Mouse (Mus musculus): Measurements from ENCODE around the gene Cela2a. TPM values are rescaled to one million over a fixed set of nuclear protein-coding genes. Genes with fewer than 3 reads are reported as not detected.

Gene Cela2a
- polyA plus RNA-seq, 1 experiment, result not detected

- TF ChIP-seq POLR2A (IDR thresholded peaks at IDR 0.05; ENCODE audit: borderline replicate concordance, control insufficient read depth, low read depth, low read length), result peak; percentile 63; the same call in 1 of the 2 replicates
- TF ChIP-seq CTCF (IDR thresholded peaks at IDR 0.05; ENCODE audit: control insufficient read depth, insufficient read depth, low read length), result peak; percentile 20; the same call in 1 of the 2 replicates
- under 1% methylated on average over 79 of the region's 80 CpGs for WGBS
- Histone ChIP-seq H3K27ac (ENCODE audit: control insufficient read depth, insufficient read depth, low read depth, low read length, poor library complexity) (peak within 1 kb of the TSS; percentile 88), H3K4me3 (replicated peaks; ENCODE audit: control insufficient read depth, low read depth, low read length) (peak within 1 kb of the TSS; percentile 77), H3K4me1 (ENCODE audit: control insufficient read depth, insufficient read depth, low read length) (peaks cover 1% of the 10 kb centered on the region; the same call in 1 of the 2 replicates)
Observed at GRCm38 (mm10) chr4:141793282-141794151, 32.4 kb downstream of the Cela2a start, which contains the start of gene Casp9. Casp9 (plus strand) TSS chr4:141793612.

GRCm38 (mm10) chr4:141792554-141793281 is 33.2 kb downstream of the Cela2a start:
- Histone ChIP-seq H3K4me1 (ENCODE audit: control insufficient read depth, insufficient read depth, low read length) (peaks cover 1% of the 10 kb centered on the region; the same call in 1 of the 2 replicates), H3K4me3 (replicated peaks; ENCODE audit: control insufficient read depth, low read depth, low read length) (peak overlapping the region; percentile 77), H3K27ac (ENCODE audit: control insufficient read depth, insufficient read depth, low read depth, low read length, poor library complexity) (peak overlapping the region; percentile 88)
- WGBS, result 8% methylated on average over 10 of the region's 10 CpGs
- no peak for TF ChIP-seq CTCF (IDR thresholded peaks at IDR 0.05; ENCODE audit: control insufficient read depth, insufficient read depth, low read length)
- no peak for TF ChIP-seq POLR2A (IDR thresholded peaks at IDR 0.05; ENCODE audit: borderline replicate concordance, control insufficient read depth, low read depth, low read length)

GRCm38 (mm10) chr4:141791951-141792350 is 34.0 kb downstream of the Cela2a start:
- TF ChIP-seq CTCF (IDR thresholded peaks at IDR 0.05; ENCODE audit: control insufficient read depth, insufficient read depth, low read length) (no peak), POLR2A (IDR thresholded peaks at IDR 0.05; ENCODE audit: borderline replicate concordance, control insufficient read depth, low read depth, low read length) (no peak)
- Histone ChIP-seq H3K27ac (ENCODE audit: control insufficient read depth, insufficient read depth, low read depth, low read length, poor library complexity) (no peak overlapping the region), H3K4me3 (replicated peaks; ENCODE audit: control insufficient read depth, low read depth, low read length) (no peak overlapping the region), H3K4me1 (ENCODE audit: control insufficient read depth, insufficient read depth, low read length) (peaks cover 1% of the 10 kb centered on the region; the same call in 1 of the 2 replicates)
- 68% methylated on average over 8 of the region's 8 CpGs for WGBS

GRCm38 (mm10) chr4:141791486-141791885 is 34.5 kb downstream of the Cela2a start:
- no peak for TF ChIP-seq POLR2A (IDR thresholded peaks at IDR 0.05; ENCODE audit: borderline replicate concordance, control insufficient read depth, low read depth, low read length)
- no peak for TF ChIP-seq CTCF (IDR thresholded peaks at IDR 0.05; ENCODE audit: control insufficient read depth, insufficient read depth, low read length)
- peaks cover 1% of the 10 kb centered on the region; the same call in 1 of the 2 replicates for H3K4me1 ChIP-seq (ENCODE audit: control insufficient read depth, insufficient read depth, low read length)
- H3K4me3 ChIP-seq (replicated peaks; ENCODE audit: control insufficient read depth, low read depth, low read length), result no peak overlapping the region
- WGBS, result 87% methylated on average over 7 of the region's 7 CpGs
- no peak overlapping the region for H3K27ac ChIP-seq (ENCODE audit: control insufficient read depth, insufficient read depth, low read depth, low read length, poor library complexity)

- Histone ChIP-seq H3K4me1 (ENCODE audit: control insufficient read depth, insufficient read depth, low read length) (peaks cover 1% of the 10 kb centered on the region; the same call in 1 of the 2 replicates), H3K27ac (ENCODE audit: control insufficient read depth, insufficient read depth, low read depth, low read length, poor library complexity) (peak within 1 kb of the TSS; percentile 56), H3K4me3 (replicated peaks; ENCODE audit: control insufficient read depth, low read depth, low read length) (peak within 1 kb of the TSS; percentile 63)
- 0% methylated on average over 42 of the region's 42 CpGs for WGBS
- TF ChIP-seq POLR2A (IDR thresholded peaks at IDR 0.05; ENCODE audit: borderline replicate concordance, control insufficient read depth, low read depth, low read length) (peak; percentile 81), CTCF (IDR thresholded peaks at IDR 0.05; ENCODE audit: control insufficient read depth, insufficient read depth, low read length) (no peak)
Observed at GRCm38 (mm10) chr4:141790524-141790990, 35.4 kb downstream of the Cela2a start, which contains the start of gene Dnajc16. Dnajc16 (minus strand) TSS chr4:141790931.

GRCm38 (mm10) chr4:141789564-141790218 is 36.3 kb downstream of the Cela2a start:
- WGBS, result 26% methylated on average over 3 of the region's 3 CpGs
- TF ChIP-seq POLR2A (IDR thresholded peaks at IDR 0.05; ENCODE audit: borderline replicate concordance, control insufficient read depth, low read depth, low read length) (no peak), CTCF (IDR thresholded peaks at IDR 0.05; ENCODE audit: control insufficient read depth, insufficient read depth, low read length) (no peak)
- H3K4me3 ChIP-seq (replicated peaks; ENCODE audit: control insufficient read depth, low read depth, low read length), result peak overlapping the region; percentile 63
- peak overlapping the region; percentile 56 for H3K27ac ChIP-seq (ENCODE audit: control insufficient read depth, insufficient read depth, low read depth, low read length, poor library complexity)
- H3K4me1 ChIP-seq (ENCODE audit: control insufficient read depth, insufficient read depth, low read length), result peaks cover 1% of the 10 kb centered on the region; the same call in 1 of the 2 replicates

GRCm38 (mm10) chr4:141787462-141787861 is 38.5 kb downstream of the Cela2a start:
- Histone ChIP-seq H3K27ac (ENCODE audit: control insufficient read depth, insufficient read depth, low read depth, low read length, poor library complexity) (no peak overlapping the region), H3K4me3 (replicated peaks; ENCODE audit: control insufficient read depth, low read depth, low read length) (no peak overlapping the region), H3K4me1 (ENCODE audit: control insufficient read depth, insufficient read depth, low read length) (no peaks in the 10 kb centered on the region; the same call in 1 of the 2 replicates)
- WGBS, result 90% methylated on average over 7 of the region's 7 CpGs
- TF ChIP-seq POLR2A (IDR thresholded peaks at IDR 0.05; ENCODE audit: borderline replicate concordance, control insufficient read depth, low read depth, low read length), result no peak
